Mouse (Mus musculus) T-helper 17 cell (primary cell): ENCODE data around the gene Rbfox2.

ENCODE experiments used
- in situ Hi-C, 2 experiments: fragments of 300-600 bp; cut with MboI, MseI; formaldehyde crosslinking; loops; 1 replicate in 1 of 2; 2 replicates in 1 of 2; pipeline ENCODE4 v1.15.1; 2025; ENCODE audit warnings: high pct_unique_total_duplicates in 2 of 2

Gene Rbfox2

DNA sequence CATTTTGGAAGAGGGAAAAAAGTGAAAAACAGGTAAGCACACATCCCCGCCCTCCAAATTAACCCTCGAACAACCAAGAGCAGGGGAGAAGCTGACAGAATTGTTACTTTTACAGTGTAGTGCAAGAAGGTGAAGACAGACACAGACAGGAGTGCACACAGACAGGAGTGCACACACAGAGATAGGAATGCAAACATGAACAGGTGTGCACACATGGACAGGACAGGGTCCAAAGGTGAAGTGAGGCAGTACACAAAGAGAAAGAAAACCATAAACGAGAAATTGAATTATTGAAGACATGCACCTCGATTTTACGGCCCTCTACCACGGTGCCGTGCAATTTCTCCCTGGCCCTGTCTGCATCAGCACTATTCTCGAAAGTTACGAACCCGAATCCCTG, 201.5 kb downstream of the Rbfox2 start:
- in situ Hi-C loops: loop anchor here in 1 of 2 experiments (5.0 kb wide), 1 partner anchor 92 kb away; no protein-coding TSS in a partner anchor

DNA sequence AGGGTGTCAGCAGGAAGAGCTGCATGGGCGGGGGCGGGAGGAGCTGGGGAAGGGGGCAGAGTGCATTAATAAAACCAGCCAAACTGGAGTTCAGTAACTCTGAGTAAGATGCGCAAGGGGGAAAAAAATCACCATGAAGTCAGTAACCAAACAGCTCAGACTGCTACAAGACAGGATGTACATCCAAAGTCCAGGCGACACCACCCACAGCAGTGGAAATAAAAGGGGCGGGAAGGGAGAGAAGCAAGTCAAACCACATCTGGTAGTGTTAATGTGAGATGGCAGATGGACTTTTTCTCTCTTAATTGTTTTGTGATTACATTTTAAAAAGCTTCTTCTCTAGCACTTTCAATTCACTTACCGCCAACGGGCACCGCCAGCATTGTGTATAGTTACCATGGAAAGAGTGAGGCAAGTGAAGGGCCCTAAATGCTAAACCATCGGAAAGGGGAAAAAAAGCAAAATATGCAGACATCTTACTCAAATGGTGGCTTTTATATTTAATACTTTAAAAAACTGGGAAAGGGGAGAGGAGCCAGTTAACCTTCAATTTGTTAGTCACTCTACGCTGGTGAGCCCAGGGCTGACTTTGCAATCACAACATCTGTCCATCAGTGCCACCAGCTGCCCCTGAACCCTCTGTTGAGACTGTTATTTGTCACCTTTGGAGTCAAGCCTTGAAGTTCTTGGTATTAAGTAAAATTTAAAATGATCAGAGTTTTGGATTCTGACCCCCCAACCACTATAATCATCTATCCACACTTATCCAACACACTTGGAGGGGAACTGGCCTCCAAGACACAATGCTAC, 202.2 kb downstream of the Rbfox2 start:
- in situ Hi-C loops: loop anchor here in 1 of 2 experiments (5.0 kb wide), 1 partner anchor 93 kb away; no protein-coding TSS in a partner anchor

DNA sequence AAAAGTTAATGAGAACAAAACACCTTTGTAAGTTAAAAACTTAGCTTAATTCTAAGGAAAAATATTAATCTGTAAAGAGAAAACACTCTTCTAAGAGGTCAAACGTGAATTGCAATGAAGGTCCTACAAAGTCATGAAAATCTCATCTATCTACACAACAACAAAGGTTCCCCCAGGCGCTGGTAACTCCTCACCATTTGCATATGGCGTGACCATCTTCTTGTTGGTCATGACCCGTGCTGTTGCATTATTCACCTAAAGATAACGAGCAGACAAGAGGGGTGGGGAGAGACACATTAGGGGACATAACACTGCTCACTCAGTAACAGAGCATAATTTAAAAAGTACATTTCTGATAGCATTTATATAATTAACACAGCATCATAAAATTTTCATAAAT, 204.1 kb downstream of the Rbfox2 start:
- in situ Hi-C loops: no loop called here

DNA sequence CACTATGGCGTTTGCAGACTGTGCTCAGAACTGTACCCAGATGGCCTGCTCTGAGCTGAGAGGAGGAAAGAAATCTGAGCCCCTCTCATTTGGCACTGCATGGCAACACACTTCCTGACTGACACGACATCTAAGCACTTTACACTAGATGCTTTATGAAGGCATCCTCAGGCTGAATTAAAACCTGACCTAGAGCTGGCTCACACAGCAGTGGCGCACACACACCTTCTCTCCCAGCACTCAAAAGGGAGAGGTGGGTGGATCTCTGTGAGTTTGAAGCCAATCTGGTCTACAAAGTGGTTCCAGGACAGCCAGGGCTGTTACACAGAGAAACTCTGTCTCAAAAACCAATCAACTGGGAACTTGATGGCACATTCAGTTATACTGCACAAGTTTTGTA, 207.0 kb downstream of the Rbfox2 start:
- in situ Hi-C loops: no loop called here

DNA sequence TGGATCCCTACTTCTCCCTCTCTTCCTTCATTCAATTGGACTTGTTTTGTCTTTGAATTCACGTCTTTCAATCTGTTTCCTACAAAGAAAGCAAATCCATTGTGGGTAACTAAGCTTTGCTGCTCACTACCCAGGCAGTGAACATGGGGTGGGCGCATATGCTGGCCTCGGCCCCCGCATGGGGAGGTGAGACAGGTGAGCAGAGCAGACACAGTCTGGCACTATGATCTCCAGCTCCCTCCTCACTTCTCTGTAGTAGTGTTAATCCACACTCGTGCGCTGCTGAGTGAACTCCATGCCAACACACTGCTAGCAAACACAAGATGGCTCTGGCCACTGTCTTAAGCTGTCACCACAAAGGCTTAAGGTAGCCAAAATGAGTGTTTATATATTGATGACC, 209.4 kb downstream of the Rbfox2 start:
- in situ Hi-C loops: no loop called here

DNA sequence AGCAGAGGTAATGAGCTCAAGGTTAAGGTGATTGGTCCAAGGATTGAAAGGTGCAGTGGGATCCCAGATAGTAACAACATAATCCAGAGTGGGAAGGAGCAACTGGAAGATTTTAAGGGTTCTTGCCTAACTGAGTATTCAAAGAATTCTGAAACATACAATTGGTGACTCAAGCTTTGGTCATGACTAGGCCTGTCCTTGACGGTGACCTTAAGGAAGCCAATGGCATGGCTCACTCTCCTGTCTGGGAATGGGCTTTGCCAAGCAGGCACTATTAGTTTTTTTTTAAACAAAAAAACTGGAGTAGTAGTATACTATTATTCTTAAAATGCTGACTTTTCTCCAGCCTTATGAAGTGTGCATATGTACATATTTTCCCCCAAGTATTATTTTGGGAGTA, 211.6 kb downstream of the Rbfox2 start:
- in situ Hi-C loops: no loop called here

DNA sequence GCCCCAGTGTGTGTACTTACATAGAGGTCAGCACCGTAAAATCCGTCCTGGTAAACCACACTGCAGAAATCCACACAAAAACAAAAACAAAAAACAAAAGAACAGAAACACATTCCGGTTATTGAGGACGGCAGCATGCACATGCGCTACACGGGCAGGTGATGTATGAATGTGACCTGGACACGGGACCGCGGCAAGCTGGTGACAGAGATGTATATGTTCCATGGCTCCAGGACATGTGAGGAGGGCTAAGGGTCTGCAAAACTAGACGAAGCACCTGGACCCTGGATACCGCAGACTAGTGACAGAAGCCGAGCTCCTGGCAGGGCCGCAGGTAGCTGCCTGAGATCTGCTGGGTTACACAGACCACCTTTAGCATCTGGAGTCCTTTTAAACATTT, 212.4 kb downstream of the Rbfox2 start:
- in situ Hi-C loops: no loop called here

DNA sequence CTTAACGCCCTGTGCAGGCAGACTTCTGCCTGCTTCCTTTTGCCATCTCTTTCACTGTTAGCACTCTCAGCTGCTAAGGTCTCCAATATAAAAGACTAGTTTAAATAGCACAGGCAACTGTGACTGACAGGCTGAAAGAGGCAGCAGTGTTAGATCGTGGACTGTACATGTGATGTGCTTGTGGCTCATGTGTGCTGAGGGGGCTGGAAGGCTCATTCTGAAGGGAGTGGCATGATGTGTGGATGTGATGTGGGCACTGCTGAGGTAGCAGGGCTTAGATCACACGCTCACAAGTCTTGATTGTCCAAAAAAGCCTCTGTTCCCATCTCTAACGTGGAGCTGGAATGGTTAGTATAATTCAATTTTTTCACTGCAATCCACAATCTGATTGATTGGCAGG, 215.4 kb downstream of the Rbfox2 start:
- in situ Hi-C loops: no loop called here

DNA sequence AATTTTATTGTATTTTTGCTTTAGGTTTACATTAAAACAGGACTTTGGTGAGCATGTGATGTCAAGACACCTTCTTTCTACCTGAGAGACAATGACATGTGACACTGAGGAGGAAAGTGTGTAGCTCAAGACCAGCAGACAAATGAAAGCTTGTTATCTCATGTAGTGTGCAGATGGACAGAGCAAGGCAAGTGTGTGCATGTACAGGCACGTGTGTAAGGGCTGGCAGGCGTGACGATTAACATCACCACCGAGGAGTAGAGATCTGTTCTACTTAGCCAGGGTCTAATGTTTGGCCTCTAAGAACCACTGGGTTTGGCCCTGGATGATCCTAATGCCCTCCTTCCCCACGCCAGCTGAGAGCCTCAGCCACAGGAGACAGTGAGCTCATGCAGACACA, 216.3 kb downstream of the Rbfox2 start:
- in situ Hi-C loops: no loop called here

DNA sequence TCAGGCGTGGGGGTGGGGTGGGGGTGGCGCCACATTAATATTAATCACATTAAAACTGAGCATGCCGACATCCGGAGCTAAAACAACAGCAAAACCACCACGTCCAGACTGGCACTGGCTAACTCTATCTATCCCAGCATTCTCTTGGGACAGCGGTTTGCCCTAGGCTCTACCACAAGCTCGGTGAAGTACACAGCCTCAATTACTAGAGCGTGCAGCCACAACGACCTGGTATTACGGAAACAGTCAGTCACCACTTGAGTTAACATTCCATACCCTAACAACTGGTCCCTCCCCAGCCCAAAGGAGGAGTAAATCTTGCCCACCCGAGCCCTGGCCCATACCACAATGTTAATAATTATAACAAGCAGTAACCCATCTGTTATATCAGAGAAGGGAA, 217.6 kb downstream of the Rbfox2 start:
- in situ Hi-C loops: no loop called here

DNA sequence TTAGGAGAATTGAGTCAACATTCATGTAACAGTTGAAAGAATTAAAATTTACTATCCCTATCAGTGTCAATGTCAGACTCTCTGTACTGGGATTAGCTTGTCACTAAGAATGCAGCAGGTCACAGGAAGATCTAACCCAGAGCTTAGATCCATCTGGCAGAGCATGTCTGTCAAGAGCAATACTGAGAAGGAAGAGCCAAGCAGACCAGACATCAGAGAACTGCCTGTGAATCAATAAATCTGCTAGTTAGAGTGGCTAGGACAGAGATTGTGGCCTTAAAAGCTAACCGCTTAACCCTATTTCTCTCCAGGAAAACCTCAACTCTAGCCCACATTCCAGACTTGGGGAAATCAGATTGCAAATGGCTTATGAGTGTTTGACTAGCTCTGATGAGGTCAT, 220.3 kb downstream of the Rbfox2 start:
- in situ Hi-C loops: no loop called here

DNA sequence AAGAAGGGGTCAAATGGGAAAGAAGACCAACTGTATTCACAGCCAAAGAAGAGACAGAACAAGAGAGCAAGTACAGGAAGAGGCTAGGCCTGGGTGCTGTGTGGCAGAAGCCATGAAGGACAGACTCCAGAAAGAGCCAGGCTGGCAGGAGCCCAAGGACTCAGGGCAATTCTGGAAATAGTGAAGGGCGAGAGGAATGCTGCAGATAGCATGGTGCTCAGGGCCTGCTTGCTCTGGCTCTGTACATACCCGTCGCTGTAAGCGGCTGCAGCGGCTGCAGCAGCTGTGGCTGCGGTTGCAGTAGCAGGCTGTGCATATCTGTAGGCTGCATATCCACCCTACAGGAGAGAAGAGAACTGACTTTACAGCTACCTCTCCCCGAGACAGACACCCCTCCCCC, 221.0 kb downstream of the Rbfox2 start:
- in situ Hi-C loops: no loop called here

DNA sequence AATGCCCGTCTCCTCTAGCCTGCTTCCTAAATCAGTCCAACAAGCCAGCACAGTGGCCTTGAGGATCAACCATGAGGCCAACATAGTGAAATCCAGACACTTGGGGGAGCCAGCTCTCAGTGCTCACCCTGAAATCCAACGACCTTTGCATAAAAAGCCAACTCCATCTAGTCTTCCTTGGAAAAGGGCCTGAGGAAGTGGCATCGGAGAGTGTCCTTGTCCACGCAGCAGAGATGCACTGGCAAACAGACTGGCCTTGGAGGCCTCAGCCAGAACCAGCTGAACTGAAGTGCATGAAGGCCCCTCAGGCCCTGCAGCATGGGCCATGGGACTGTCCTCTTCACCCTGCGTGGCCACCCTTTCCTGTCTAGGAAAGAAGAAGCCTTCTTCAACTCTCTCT, 225.3 kb downstream of the Rbfox2 start:
- in situ Hi-C loops: no loop called here

DNA sequence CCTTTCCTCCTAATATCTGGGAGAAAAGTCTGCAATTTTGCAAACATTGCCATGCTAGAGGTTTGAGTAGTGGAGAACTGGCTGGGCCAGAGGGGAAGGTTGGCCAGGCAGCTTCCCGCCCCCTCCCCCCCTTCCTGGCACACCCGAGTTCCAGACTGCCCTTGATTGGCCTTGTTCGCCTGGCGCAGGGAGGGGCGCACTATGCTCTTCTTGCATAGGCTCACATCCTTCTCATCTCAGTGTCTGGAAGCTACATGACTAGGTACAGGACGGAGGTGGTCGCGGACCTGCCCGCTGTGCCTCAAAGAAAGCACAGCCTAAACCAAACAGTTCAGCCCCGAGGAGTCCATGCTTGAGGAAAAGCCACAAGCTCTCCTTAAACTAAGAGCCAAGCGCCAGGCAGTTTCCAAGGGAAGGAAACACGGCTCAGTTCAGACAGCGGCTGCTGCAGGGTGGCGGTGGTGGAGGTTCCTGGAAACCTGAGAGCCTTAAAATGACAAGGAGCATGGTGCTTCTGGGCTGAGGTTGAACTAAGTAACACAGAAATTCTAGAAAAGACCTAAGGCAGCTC, 226.0 kb downstream of the Rbfox2 start:
- in situ Hi-C loops: no loop called here

DNA sequence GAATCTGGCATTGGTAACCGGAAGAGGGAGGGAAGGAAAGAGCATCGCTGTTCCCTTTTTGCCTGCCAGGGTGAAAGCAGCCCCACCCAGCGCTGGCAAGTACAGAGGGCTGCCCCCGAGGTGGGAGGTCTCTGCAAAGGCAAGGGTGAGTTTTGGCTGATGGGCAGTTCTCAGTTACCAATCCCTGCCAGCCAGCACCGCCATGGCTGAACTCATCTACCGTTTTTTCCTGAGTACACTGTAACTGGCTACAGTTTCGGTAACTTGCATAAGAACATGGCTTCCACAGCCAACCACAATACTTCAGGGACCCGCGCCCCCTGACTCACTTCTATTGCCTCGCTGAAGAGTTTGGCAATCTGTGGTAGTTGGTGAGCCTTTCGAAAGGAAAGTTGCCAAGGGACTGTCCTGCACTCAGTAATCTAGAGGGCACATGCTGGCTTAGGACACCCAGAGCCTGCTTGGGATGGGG, 226.9 kb downstream of the Rbfox2 start:
- in situ Hi-C loops: loop anchor here in 1 of 2 experiments (10.0 kb wide), 1 partner anchor 585 kb away; no protein-coding TSS in a partner anchor

DNA sequence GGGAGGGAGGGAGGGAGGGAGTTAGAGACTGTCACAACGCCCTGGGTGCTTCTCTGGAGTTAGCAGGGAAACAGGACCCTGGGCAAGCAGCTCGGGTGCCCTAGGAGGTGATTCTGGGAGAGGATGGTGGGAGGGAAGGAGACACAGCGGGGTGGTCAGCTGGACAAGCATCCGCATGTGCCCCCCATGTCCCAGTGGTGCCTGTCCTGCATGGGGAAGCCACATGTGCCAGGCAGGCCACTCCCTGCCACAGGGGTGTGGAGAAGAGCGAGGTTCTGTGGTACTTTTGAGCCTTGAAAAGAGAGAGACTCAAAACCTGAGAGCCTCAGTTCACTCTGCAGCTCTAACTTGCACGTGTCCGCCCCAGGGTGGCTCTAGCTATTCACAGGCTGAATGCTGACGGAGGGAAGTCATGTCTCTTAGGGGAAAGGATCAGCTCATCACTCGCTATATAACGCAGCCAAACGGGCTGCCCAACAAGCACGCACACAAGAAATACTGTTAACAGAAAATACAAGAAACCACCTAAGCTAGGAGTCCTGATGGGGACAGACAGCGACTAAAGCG, 227.5 kb downstream of the Rbfox2 start:
- in situ Hi-C loops: loop anchor here in 1 of 2 experiments (10.0 kb wide), 1 partner anchor 585 kb away; no protein-coding TSS in a partner anchor

DNA sequence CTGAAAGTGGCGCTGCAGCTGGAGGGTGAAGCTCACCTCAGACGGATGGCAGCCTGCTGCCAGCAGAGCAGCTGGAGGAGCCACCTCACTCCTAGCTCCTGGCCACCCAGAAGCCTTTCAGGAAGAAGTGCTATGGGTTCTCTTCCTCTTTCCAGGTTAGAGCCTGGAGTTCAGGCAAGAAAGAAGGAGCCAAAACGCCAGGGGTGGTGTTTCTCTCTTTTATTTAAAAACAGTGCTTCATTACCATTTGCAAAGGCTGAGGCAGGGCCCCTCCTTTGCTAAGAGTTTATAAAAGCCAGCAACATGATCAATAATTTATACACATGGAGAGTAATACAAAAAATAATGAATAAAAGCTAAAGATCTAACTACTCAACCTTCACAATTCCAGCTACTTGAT, 228.0 kb downstream of the Rbfox2 start:
- in situ Hi-C loops: loop anchor here in 1 of 2 experiments (10.0 kb wide), 1 partner anchor 584 kb away; no protein-coding TSS in a partner anchor

DNA sequence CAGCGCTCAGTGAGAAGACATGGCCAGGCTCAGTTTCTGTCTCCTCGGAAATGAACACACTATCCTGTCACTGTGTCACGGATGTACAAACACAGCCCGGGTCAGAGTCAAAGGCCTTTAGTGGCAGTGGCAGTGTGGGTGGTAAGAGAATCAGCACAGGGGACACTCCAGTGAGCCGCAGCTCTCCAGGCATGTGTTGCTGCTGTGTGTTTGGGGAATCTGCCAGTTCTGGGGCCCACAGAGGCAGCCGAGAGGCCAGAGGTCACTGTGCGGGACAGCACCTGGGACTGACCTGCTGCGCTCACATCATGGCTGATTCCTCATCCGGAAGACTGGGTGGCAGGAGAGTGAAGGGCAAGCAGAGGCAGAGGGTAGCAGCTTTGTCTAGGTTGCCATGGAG, 228.9 kb downstream of the Rbfox2 start:
- in situ Hi-C loops: loop anchor here in 1 of 2 experiments (10.0 kb wide), 1 partner anchor 583 kb away; no protein-coding TSS in a partner anchor

DNA sequence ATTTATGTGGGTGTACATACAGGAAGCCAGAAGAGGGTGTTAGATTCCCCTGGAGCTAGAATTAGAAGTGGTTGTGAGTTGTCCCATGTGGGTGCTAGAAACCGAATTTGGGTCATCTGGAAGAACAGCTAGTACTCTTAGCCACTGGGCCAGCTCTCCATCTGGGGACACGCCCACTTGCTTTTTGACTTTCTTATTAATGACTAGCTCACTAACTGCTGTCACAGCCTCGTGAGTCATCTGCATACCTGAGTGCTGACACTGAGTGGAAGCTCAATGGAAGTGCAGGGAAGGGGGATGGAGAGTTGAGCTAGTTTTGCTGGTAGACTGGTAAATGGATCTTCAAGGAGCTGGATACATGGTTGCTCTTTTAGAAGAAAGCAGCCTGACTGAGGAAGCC, 230.3 kb downstream of the Rbfox2 start:
- in situ Hi-C loops: loop anchor here in 1 of 2 experiments (10.0 kb wide), 1 partner anchor 582 kb away; no protein-coding TSS in a partner anchor

DNA sequence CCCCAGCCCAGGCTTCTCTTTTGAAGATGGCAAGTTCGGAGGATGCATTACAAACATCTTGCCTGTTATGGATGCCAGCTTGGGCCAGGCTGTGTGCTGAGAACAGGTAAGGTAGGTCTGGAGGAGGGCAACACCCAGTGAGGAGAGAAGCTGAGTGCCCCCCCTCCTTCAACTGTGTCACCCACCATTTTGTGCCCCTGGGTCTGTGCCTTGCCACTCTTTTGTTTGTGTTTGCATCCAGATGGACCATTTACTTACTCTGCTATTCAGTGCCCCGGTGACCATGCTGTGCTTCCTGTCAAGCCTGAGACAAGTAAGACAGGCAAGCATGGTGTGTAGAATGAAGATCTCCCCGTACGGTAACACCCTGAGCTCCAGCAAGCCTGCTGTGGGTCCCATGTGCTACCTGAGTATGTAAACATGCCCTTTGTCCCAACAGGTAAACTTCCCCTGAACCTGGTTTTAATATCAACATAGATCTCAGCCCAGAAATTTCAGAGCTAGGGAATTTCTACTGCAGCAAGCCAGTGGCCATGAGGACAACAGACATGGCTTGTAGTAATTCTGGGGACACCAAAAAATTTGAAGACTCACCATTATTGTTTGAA, 234.1 kb downstream of the Rbfox2 start:
- in situ Hi-C loops: loop anchor here in 1 of 2 experiments (10.0 kb wide), 1 partner anchor 578 kb away; no protein-coding TSS in a partner anchor

DNA sequence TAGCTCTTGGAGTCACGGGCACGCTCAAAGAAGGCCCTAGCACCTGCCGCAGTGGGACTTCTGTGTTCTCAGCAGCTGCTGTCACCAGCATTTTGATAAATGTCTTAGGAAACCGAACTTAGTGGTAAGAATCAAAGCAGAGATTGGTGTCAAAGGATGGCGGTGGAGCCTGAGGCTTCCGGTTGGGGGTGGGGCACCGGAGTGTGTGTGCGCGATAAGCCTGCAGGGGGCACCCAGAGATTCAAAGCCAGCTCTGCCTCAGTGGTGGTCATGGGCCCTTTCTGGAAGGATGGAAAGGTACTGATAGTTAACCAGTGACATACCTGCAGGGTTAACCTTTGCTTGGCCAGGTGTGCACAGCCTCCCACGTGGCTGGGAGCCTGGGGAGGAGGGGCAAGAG, 235.3 kb downstream of the Rbfox2 start:
- in situ Hi-C loops: loop anchor here in 1 of 2 experiments (10.0 kb wide), 1 partner anchor 577 kb away; no protein-coding TSS in a partner anchor
